Mouse (Mus musculus) neural tube, embryonic 15.5 days (tissue): ENCODE data around the gene Cers6. TPM values are rescaled to one million over a fixed set of nuclear protein-coding genes. Genes with fewer than 3 reads are reported as not detected.

ENCODE experiments used
- ATAC-seq: fragments of 200-750 bp; cut with Nextera tagmentation; 2 replicates; pipeline ENCODE4 v1.8.0; 2017; ENCODE audit warnings: mild to moderate bottlenecking, moderate TSS enrichment, moderate library complexity; ENCODE audit not compliant: low FRiP score
- H3K27ac ChIP-seq: fragments of 300-500 bp; sonication (generic); replicated peaks from 2 replicates; pipeline ENCODE4 v1.5.1; 2015; ENCODE audit warnings: mild to moderate bottlenecking, inconsistent platforms
- H3K27me3 ChIP-seq: fragments of 300-500 bp; sonication (generic); replicated peaks from 2 replicates; pipeline ENCODE4 v1.6.1; 2015; ENCODE audit warnings: inconsistent platforms
- H3K36me3 ChIP-seq: fragments of 300-500 bp; sonication (generic); 2 replicates; pipeline ENCODE4 v1.6.1; 2015; ENCODE audit warnings: inconsistent platforms
- H3K4me1 ChIP-seq: fragments of 300-500 bp; sonication (generic); 2 replicates; pipeline ENCODE4 v1.6.1; 2015; ENCODE audit warnings: inconsistent platforms
- H3K4me2 ChIP-seq: fragments of 300-500 bp; sonication (generic); 2 replicates; pipeline ENCODE4 v1.6.1; 2015; ENCODE audit warnings: inconsistent platforms, mild to moderate bottlenecking, moderate library complexity
- H3K4me3 ChIP-seq: fragments of 300-500 bp; sonication (generic); replicated peaks from 2 replicates; pipeline ENCODE4 v1.5.1; 2015; ENCODE audit warnings: mild to moderate bottlenecking, inconsistent platforms
- H3K9ac ChIP-seq: fragments of 300-500 bp; sonication (generic); replicated peaks from 2 replicates; pipeline ENCODE4 v1.6.1; 2015; ENCODE audit warnings: mild to moderate bottlenecking, inconsistent platforms
- H3K9me3 ChIP-seq: fragments of 300-500 bp; sonication (generic); replicated peaks from 2 replicates; pipeline ENCODE4 v1.6.1; 2016; ENCODE audit warnings: inconsistent platforms
- WGBS: fragments of 180-500 bp; shearing (Covaris S2); methylation state at CpG from one replicate; pipeline ENCODE4 v1.1.7; 2015; ENCODE audit warnings: mixed read lengths; 5-methylcytosine and 5-hydroxymethylcytosine counted together
- polyA plus RNA-seq: library from polyadenylated mRNA; unstranded; fragments of >200 nt; fragmentation: Nextera tagmentation; extraction: Ambion mirVana; gene quantifications from 2 replicates; pipeline ENCODE4 v1.2.1, GENCODE M21; 2015

Gene Cers6
- polyA plus RNA-seq, 1 experiment from 2014 or later: 52.1 TPM

DNA sequence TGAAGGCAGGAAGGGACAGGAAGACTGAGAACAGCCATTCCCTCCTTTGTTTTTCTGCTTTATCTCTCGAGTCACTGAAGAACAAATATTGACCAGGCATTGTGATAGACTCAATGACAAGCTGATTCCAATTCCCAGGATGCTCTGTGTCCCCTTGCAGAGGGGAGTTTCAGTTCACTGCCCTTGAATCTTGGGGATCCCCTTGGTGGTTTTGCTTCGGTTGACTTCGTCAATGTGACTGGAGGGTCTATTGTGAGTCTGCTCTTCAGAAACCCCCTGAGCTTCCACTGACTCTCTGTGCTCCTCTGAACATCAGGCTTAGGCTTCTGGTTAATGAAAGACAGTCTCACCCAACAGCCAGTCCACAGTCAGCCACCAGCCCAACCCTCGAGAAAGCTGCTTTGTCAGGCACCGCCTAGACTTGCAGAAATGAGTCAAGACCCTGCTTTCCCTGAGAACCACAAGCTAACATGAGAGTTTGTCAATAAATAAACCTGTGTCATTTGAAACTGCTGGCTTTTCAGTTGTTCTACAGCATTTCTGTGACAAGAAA is 271.3 kb downstream of the Cers6 start:
- Histone ChIP-seq H3K36me3 (no peaks in the 10 kb centered on the region), H3K27me3 (no peaks in the 10 kb centered on the region), H3K4me1 (peaks cover 9% of the 10 kb centered on the region), H3K4me3 (no peak overlapping the region), H3K9me3 (no peaks in the 10 kb centered on the region), H3K9ac (no peak overlapping the region), H3K27ac (no peak overlapping the region), H3K4me2 (no peak overlapping the region)
- ATAC-seq: no peak
- 64% methylated on average over 5 of the region's 5 CpGs for WGBS

DNA sequence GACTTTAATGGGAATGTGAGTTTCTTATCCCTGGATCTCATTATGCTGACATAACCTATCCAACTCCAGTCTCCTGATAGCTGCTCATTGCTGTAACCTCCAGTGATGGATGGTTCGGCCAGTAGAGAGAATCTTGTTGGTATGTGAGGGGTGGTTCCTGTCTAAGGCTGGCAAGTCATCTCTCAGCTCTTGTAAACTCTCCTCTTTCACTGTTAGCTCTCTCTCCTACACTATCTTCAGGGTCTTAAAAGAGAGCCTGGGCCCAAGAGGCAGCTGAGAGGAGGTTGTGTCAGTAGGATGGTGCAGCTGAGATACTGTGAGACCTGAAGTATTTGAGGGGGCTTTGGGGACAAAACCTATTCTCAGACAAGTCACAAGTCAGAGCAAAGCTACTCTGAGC is 272.9 kb downstream of the Cers6 start:
- H3K27ac ChIP-seq: no peak overlapping the region
- peaks cover 4% of the 10 kb centered on the region; the same call in 1 of the 2 replicates for H3K4me1 ChIP-seq
- H3K9ac ChIP-seq: no peak overlapping the region
- H3K4me2 ChIP-seq: no peak overlapping the region
- no peaks in the 10 kb centered on the region for H3K27me3 ChIP-seq
- ATAC-seq: no peak
- 78% methylated on average over 1 of the region's 1 CpGs for WGBS
- H3K4me3 ChIP-seq: no peak overlapping the region
- no peaks in the 10 kb centered on the region for H3K36me3 ChIP-seq
- H3K9me3 ChIP-seq: no peaks in the 10 kb centered on the region

DNA sequence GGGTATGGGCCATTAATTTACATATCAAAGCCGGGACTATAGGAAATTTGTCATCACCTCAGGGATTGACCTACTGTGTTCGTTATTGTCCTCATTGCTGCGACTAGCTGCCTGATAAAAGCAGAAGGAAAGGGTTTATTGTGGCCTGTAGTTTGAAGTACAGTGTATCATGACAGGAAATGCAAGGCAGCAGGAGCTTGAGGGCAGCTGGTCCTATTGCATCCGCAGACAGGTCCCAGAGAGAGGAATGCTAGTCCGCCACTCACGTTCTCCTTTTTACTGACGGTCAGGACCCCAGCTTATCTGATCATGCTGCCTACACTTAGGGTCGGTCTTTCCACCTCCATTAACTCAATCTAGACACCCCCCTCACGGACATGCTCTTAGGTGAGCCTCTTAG is 273.7 kb downstream of the Cers6 start:
- H3K27ac ChIP-seq: no peak overlapping the region
- no peaks in the 10 kb centered on the region for H3K36me3 ChIP-seq
- no peak overlapping the region for H3K9ac ChIP-seq
- H3K9me3 ChIP-seq: no peaks in the 10 kb centered on the region
- WGBS: 69% methylated on average over 9 of the region's 9 CpGs
- ATAC-seq: no peak
- no peak overlapping the region for H3K4me2 ChIP-seq
- H3K4me3 ChIP-seq: no peak overlapping the region
- no peaks in the 10 kb centered on the region for H3K27me3 ChIP-seq
- no peaks in the 10 kb centered on the region for H3K4me1 ChIP-seq

DNA sequence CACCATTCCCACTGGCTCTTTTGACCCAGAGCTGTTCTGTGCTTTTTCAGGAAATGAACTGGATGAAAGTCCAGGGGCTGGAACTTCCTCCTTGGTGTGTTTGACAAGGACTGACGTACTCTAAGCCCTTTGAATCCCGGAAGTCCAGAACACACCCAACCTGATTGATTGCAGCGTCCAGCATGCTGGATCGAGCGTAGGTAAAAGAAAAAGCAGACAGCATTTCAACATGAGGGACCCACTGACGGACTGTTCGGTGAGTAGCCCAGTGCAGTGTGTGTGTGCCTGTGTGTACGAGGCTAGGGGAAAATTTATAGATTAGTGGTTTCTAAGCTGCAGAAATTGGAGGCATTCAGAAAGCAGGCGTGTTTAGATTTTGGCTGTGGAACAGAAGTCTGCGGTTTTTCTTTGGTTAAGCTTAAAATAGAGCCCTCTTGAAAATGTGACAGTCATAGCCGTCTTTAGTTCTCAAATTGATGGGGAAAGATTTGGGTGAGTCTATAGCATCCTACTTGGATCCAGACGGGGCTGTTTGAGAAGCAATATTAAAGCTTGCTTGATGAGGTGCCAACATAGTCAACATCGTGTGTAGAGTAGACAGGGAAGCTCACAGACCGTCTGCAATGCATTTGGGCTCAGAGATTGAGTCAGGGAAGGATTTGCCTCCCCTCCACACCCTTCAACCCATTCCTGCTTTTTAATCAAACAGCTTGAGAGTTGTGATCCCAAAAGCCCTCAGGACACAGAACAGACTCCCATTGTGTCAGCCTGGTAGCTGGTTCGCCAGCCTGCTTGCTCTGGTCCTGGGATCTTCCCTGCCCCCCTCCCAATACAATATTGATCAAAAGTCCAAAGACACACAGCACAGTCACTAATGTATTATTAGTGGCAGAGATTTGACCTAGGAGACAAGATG is 274.7 kb downstream of the Cers6 start, which contains the start of gene Nostrin:
TSS of gene Nostrin (plus strand) at position 140 of the 916 bp plus-strand sequence.
- Histone ChIP-seq H3K9me3 (no peaks in the 10 kb centered on the region), H3K4me1 (no peaks in the 10 kb centered on the region), H3K36me3 (no peaks in the 10 kb centered on the region), H3K4me2 (no peak within 1 kb of the TSS; the same call in 1 of the 2 replicates), H3K9ac (no peak within 1 kb of the TSS), H3K27me3 (no peaks in the 10 kb centered on the region), H3K4me3 (no peak within 1 kb of the TSS), H3K27ac (no peak within 1 kb of the TSS)
- WGBS: 72% methylated on average over 15 of the region's 15 CpGs
- no peak for ATAC-seq

DNA sequence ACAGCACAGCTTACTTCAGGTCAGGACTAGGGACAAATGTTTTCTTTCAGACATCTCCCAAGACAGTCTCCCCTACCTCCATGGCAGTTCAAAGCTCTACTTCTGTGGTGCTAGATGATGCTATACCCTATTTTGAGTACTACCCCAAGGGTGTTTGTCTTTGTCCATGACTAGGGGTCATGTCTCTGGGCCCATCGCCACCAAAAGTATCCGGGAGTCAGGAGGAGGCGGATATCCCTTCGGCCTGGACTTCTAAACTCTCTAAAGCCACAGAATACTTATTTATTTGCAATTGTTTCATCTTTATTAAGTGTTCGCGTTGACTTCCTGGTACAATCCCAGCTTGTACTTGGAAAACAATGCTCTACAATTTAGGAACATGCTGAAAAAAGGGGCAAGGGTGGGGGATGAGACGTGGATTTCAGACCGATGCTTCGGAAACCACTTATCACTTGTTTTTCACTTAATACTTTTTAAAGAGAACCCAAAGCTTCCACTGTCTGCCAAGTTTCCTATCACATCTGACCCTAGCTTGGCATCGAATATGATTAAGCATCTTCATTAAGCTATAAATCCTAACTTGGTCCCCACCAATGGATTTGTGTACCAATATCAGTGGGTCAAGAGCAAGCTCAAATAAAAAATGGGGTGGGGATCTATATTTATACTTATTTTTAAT is 276.3 kb downstream of the Cers6 start:
- H3K4me2 ChIP-seq: no peak overlapping the region
- no peak overlapping the region for H3K9ac ChIP-seq
- WGBS: 90% methylated on average over 10 of the region's 10 CpGs
- H3K27me3 ChIP-seq: no peaks in the 10 kb centered on the region
- no peaks in the 10 kb centered on the region for H3K9me3 ChIP-seq
- no peak overlapping the region for H3K27ac ChIP-seq
- H3K4me3 ChIP-seq: no peak overlapping the region
- H3K36me3 ChIP-seq: no peaks in the 10 kb centered on the region
- no peaks in the 10 kb centered on the region for H3K4me1 ChIP-seq
- no peak for ATAC-seq

DNA sequence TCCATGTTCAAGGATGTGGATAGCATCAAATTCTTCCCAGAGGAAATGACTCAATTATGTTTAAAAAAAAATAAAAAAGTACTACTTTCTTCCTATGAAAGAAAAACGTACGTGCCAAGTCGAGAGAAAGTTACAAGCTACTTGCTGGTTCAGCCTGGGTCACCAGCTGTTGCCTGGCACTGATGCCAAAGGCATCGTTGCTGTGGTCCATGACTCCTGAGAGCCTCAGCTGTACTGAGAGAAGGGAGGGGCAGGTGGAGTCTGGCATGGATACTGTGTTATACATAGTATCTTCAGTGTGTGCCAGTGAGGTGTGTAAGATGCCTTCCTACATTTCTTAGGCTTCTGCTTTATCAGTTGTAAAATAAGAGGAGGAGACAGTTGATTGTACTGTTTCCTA is 277.5 kb downstream of the Cers6 start:
- no peak overlapping the region for H3K9ac ChIP-seq
- no peaks in the 10 kb centered on the region for H3K36me3 ChIP-seq
- no peaks in the 10 kb centered on the region for H3K4me1 ChIP-seq
- H3K4me2 ChIP-seq: no peak overlapping the region
- H3K4me3 ChIP-seq: no peak overlapping the region
- 70% methylated on average over 4 of the region's 4 CpGs for WGBS
- H3K27me3 ChIP-seq: no peaks in the 10 kb centered on the region
- ATAC-seq: no peak
- no peak overlapping the region for H3K27ac ChIP-seq
- H3K9me3 ChIP-seq: no peaks in the 10 kb centered on the region

DNA sequence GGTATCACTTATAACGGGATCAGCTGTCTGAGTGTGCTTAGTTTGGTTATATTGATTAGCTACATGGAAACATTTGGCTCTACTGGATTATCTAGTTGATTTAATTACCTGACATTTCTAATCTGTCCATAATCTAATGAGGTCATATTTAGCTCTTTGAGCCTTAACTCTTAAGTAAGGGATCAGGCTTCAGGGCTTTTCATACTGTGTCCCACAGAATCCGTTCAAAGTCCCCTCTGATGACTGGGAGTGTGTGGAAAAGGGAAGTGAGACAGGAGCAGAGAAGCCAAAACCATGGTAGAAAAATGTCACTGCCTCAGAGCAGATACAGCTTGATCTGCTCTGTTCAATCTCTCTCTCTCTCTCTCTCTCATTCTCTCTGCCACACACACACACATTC is 279.0 kb downstream of the Cers6 start:
- H3K36me3 ChIP-seq: no peaks in the 10 kb centered on the region
- no peak overlapping the region for H3K9ac ChIP-seq
- 75% methylated on average over 2 of the region's 2 CpGs for WGBS
- no peak overlapping the region for H3K4me2 ChIP-seq
- no peak overlapping the region for H3K27ac ChIP-seq
- H3K4me1 ChIP-seq: no peaks in the 10 kb centered on the region
- H3K27me3 ChIP-seq: no peaks in the 10 kb centered on the region
- no peaks in the 10 kb centered on the region for H3K9me3 ChIP-seq
- no peak for ATAC-seq
- no peak overlapping the region for H3K4me3 ChIP-seq

DNA sequence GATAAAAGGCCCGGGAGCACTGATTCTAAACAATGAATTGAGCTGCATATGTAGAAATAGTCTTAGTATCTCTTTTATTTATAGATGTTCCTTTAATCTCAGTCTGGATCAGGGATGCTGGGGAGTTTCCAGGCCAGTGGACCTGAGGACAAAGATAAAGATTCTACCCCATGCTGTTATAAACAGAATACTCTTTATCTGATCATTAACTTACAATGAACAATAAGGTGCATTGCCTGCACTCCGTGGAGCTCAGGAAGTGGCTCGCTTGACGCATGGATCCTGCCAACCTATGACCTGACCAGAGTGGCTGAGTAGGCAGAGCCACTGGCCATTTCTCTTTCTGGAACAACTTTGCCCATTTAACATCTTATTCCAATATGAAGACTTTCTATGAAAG is 279.6 kb downstream of the Cers6 start:
- no peak overlapping the region for H3K4me3 ChIP-seq
- 61% methylated on average over 4 of the region's 4 CpGs for WGBS
- H3K27me3 ChIP-seq: no peaks in the 10 kb centered on the region
- H3K4me1 ChIP-seq: no peaks in the 10 kb centered on the region
- no peaks in the 10 kb centered on the region for H3K9me3 ChIP-seq
- no peak overlapping the region for H3K4me2 ChIP-seq
- H3K36me3 ChIP-seq: no peaks in the 10 kb centered on the region
- H3K27ac ChIP-seq: no peak overlapping the region
- H3K9ac ChIP-seq: no peak overlapping the region
- ATAC-seq: no peak

DNA sequence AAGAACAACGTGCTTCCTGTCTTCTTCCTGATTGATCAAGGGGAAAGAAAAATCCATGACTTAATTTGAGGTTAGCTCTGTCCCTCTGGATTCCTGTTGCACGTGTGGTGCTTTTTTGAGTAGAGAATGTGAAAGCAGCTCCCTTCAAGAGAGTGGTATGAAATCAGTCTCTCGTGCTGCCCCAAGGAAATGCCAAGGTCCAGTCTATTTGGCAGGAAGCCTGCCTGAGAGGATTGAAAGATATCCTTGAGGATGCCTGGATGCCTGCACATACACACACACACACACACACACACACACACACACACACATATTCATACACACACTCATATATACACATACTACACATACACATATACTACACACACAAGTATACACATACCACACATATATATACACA is 287.4 kb downstream of the Cers6 start:
- H3K4me2 ChIP-seq: no peak overlapping the region
- H3K27me3 ChIP-seq: no peaks in the 10 kb centered on the region
- 80% methylated on average over 3 of the region's 3 CpGs for WGBS
- no peak for ATAC-seq
- H3K27ac ChIP-seq: no peak overlapping the region
- no peaks in the 10 kb centered on the region for H3K36me3 ChIP-seq
- no peak overlapping the region for H3K4me3 ChIP-seq
- H3K9ac ChIP-seq: no peak overlapping the region
- H3K9me3 ChIP-seq: no peaks in the 10 kb centered on the region
- no peaks in the 10 kb centered on the region for H3K4me1 ChIP-seq

DNA sequence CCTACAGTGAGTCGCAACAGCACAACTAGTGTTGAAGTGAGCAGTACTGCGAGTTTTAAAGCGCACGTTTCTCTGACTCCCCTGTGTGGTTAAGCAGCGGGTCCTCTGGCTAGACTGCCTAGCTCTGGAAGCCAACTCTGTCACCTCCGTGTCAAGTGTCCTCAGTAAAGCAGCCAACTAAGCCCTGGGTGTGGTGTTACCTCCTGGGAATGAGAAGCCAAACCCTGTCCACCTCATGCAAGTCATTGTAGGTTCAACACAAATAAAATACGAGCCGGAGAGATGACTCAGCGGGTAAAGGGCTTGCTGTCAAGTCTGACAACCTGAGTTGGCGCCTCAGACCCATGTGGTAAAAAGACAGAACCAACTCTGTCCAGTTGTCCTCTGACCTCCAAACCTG is 287.9 kb downstream of the Cers6 start:
- WGBS: 94% methylated on average over 10 of the region's 10 CpGs
- Histone ChIP-seq H3K9ac (no peak overlapping the region), H3K9me3 (no peaks in the 10 kb centered on the region), H3K27ac (no peak overlapping the region), H3K27me3 (no peaks in the 10 kb centered on the region), H3K4me3 (no peak overlapping the region), H3K36me3 (no peaks in the 10 kb centered on the region), H3K4me1 (no peaks in the 10 kb centered on the region), H3K4me2 (no peak overlapping the region)
- ATAC-seq: no peak

DNA sequence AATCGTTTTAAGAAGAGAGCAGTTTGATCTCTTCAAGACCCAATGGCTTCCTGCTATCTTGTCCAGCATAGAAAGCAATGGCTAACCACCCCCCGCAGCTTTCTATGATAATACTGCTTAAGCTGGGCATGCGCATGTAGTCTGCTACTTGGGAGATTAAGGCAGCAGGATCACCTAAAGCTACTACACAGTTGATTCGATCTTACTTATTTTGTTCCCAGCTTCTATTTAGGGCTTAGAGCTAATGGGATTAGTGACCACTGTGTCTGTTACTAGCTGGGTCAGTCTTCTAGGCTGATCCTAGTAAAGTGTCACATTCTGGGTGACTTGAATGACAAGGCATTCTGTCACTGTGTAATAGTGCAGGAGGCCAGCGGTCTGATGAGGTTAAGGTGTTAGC is 289.6 kb downstream of the Cers6 start:
- no peak for ATAC-seq
- 85% methylated on average over 5 of the region's 5 CpGs for WGBS

DNA sequence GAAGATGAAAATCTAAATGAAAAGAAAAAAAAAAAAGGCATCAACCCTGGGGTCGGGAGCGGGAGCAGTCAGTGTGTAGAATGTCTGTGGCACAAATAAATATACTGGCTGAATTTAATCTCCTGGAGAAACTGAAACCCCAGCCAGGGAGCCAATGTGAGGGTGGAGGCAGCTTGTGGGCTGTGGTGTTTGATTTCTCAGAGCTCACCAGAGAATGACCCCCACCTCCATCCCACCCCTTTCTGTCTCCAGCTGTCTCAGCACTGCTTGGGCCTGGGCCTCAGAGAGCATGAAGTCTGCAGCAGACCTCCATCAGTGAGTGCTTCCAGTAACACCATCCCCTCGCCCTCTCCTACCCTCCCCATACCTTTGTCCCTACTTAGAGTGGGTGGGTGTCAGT is 294.6 kb downstream of the Cers6 start:
- H3K27me3 ChIP-seq: no peaks in the 10 kb centered on the region
- no peak overlapping the region for H3K27ac ChIP-seq
- H3K36me3 ChIP-seq: no peaks in the 10 kb centered on the region
- H3K4me2 ChIP-seq: no peak overlapping the region
- ATAC-seq: no peak
- 83% methylated on average over 3 of the region's 3 CpGs for WGBS
- H3K9ac ChIP-seq: no peak overlapping the region
- no peak overlapping the region for H3K4me3 ChIP-seq
- H3K9me3 ChIP-seq: no peaks in the 10 kb centered on the region
- H3K4me1 ChIP-seq: no peaks in the 10 kb centered on the region

More for the DNA sequence above, 289.6 kb downstream of the Cers6 start:
- no peak overlapping the region for H3K9ac ChIP-seq
- no peak overlapping the region for H3K4me3 ChIP-seq
- H3K4me2 ChIP-seq: no peak overlapping the region
- H3K4me1 ChIP-seq: no peaks in the 10 kb centered on the region
- no peak overlapping the region for H3K27ac ChIP-seq
- H3K9me3 ChIP-seq: no peaks in the 10 kb centered on the region
- H3K27me3 ChIP-seq: no peaks in the 10 kb centered on the region
- no peaks in the 10 kb centered on the region for H3K36me3 ChIP-seq
